Mouse (Mus musculus) CH12.LX (cell line): ENCODE results near the gene Mrpl48. TPM values are rescaled to one million over a fixed set of nuclear protein-coding genes. Genes with fewer than 3 reads are reported as not detected.
A peak's percentile ranks its signal among the peaks of the same experiment; 100 is the strongest.

Experiments
- DNase-seq: peaks from one replicate; pipeline ENCODE4 v3.0.0-alpha.2; 2013; ENCODE audit errors: extremely low read depth
- H3K27ac ChIP-seq: 2 replicates; pipeline ENCODE4 v1.5.1; 2012; ENCODE audit warnings: low read depth, mild to moderate bottlenecking, control low read depth, moderate library complexity; ENCODE audit not compliant: insufficient read depth
- H3K27me3 ChIP-seq: replicated peaks from 2 replicates; pipeline ENCODE3; 2012; ENCODE audit warnings: inconsistent platforms
- H3K36me3 ChIP-seq, 2 experiments: replicated peaks in 1 of 2; 2 replicates each; pipeline versions ENCODE3 to v1.6.1; 2012; ENCODE audit warnings: inconsistent platforms in 1 of 2, low read length in 1 of 2, mild to moderate bottlenecking in 1 of 2, mixed read lengths in 1 of 2, moderate library complexity in 1 of 2; ENCODE audit not compliant: control insufficient read depth in 1 of 2, insufficient read depth in 1 of 2
- H3K4me1 ChIP-seq, 2 experiments: 2 replicates each; pipeline ENCODE4 v1.6.1; 2012; ENCODE audit warnings: inconsistent platforms in 1 of 2, moderate library complexity in 1 of 2; ENCODE audit not compliant: insufficient read depth in 2 of 2, control insufficient read depth in 1 of 2
- H3K4me2 ChIP-seq: 2 replicates; pipeline ENCODE4 v1.6.1; 2012; ENCODE audit warnings: low read depth, mild to moderate bottlenecking, control low read depth; ENCODE audit not compliant: poor library complexity, insufficient read depth, severe bottlenecking
- H3K4me3 ChIP-seq, 3 experiments: fragments of 150-350 bp in 1 of 3; sonication (generic) in 1 of 3; replicated peaks in 1 of 3; 2 replicates each; pipeline versions ENCODE3 to v1.5.1; 2011 to 2012; ENCODE audit warnings: low read depth in 2 of 3, low read length in 2 of 3, mild to moderate bottlenecking in 2 of 3, moderate library complexity in 2 of 3, control low read depth in 1 of 3, improper control_type of control experiment in 1 of 3, inconsistent platforms in 1 of 3, mixed read lengths in 1 of 3; ENCODE audit not compliant: poor library complexity in 1 of 3
- H3K79me2 ChIP-seq: replicated peaks from 2 replicates; pipeline ENCODE4 v1.6.1; 2012; ENCODE audit warnings: mild to moderate bottlenecking, moderate library complexity; ENCODE audit not compliant: control insufficient read depth, poor library complexity, insufficient read depth, severe bottlenecking; ENCODE audit errors: extremely low read depth
- H3K9ac ChIP-seq: 2 replicates; pipeline ENCODE4 v1.6.1; 2012; ENCODE audit warnings: low read depth, mild to moderate bottlenecking, control low read depth, moderate library complexity; ENCODE audit not compliant: insufficient read depth
- H3K9me3 ChIP-seq: replicated peaks from 2 replicates; pipeline ENCODE3; 2012; ENCODE audit warnings: low read length, inconsistent platforms, mixed read lengths
- CHD1 ChIP-seq: IDR thresholded peaks from 2 replicates; pipeline ENCODE4 v1.6.1; 2012; ENCODE audit warnings: low read depth, low read length, improper control_type of control experiment, inconsistent platforms
- CTCF ChIP-seq, 2 experiments: IDR thresholded peaks in 1 of 2; conservative IDR thresholded peaks in 1 of 2; 2 replicates each; pipeline ENCODE4 v1.5.1; 2011 to 2012; ENCODE audit warnings: low read depth in 2 of 2, low read length in 2 of 2, improper control_type of control experiment in 1 of 2, inconsistent platforms in 1 of 2, mild to moderate bottlenecking in 1 of 2, moderate library complexity in 1 of 2
- E2F4 ChIP-seq: IDR thresholded peaks from 2 replicates; pipeline ENCODE4 v1.6.1; 2011; ENCODE audit warnings: low read depth, low read length, improper control_type of control experiment; ENCODE audit not compliant: insufficient replicate concordance
- ETS1 ChIP-seq: conservative IDR thresholded peaks from 2 replicates; pipeline ENCODE4 v1.6.1; 2012; ENCODE audit warnings: low read depth, mild to moderate bottlenecking, inconsistent platforms, low read length, improper control_type of control experiment, moderate library complexity
- HCFC1 ChIP-seq: IDR thresholded peaks from 2 replicates; pipeline ENCODE4 v1.6.1; 2012; ENCODE audit warnings: low read depth, mild to moderate bottlenecking, inconsistent platforms, low read length, improper control_type of control experiment
- KAT2A ChIP-seq: IDR thresholded peaks from 2 replicates; pipeline ENCODE4 v1.6.1; 2012; ENCODE audit warnings: low read length, improper control_type of control experiment, inconsistent platforms; ENCODE audit not compliant: insufficient replicate concordance
- MAFK ChIP-seq: IDR thresholded peaks from 2 replicates; pipeline ENCODE4 v1.6.1; 2011; ENCODE audit warnings: low read length, improper control_type of control experiment; ENCODE audit not compliant: insufficient replicate concordance
- MAZ ChIP-seq: IDR thresholded peaks from 2 replicates; pipeline ENCODE4 v1.6.1; 2012; ENCODE audit warnings: low read depth, mild to moderate bottlenecking, inconsistent platforms, low read length, improper control_type of control experiment, moderate library complexity
- MEF2A ChIP-seq: IDR thresholded peaks from 2 replicates; pipeline ENCODE4 v1.6.1; 2014; ENCODE audit warnings: low read depth, mild to moderate bottlenecking, inconsistent platforms, low read length, improper control_type of control experiment, borderline replicate concordance
- MYC ChIP-seq: IDR thresholded peaks from 2 replicates; pipeline ENCODE4 v1.6.1; 2011; ENCODE audit warnings: low read depth, mild to moderate bottlenecking, improper control_type of control experiment, low read length
- PAX5 ChIP-seq: IDR thresholded peaks from 2 replicates; pipeline ENCODE4 v1.6.1; 2012; ENCODE audit warnings: low read length, inconsistent platforms, mixed read lengths
- RAD21 ChIP-seq: IDR thresholded peaks from 2 replicates; pipeline ENCODE4 v1.6.1; 2011; ENCODE audit warnings: low read depth, mild to moderate bottlenecking, low read length, improper control_type of control experiment, moderate library complexity
- SMC3 ChIP-seq: IDR thresholded peaks from 2 replicates; pipeline ENCODE4 v1.6.1; 2011; ENCODE audit warnings: low read depth, low read length, improper control_type of control experiment
- TBP ChIP-seq: conservative IDR thresholded peaks from 2 replicates; pipeline ENCODE4 v1.6.1; 2011; ENCODE audit warnings: low read depth, low read length, improper control_type of control experiment
- TCF12 ChIP-seq: IDR thresholded peaks from 2 replicates; pipeline ENCODE4 v1.6.1; 2014; ENCODE audit warnings: low read depth, mild to moderate bottlenecking, inconsistent platforms, low read length, improper control_type of control experiment
- USF1 ChIP-seq: IDR thresholded peaks from 2 replicates; pipeline ENCODE4 v1.6.1; 2014; ENCODE audit warnings: low read depth, mild to moderate bottlenecking, inconsistent platforms, low read length, improper control_type of control experiment
- USF2 ChIP-seq: conservative IDR thresholded peaks from 2 replicates; pipeline ENCODE4 v1.6.1; 2011; ENCODE audit warnings: low read depth, low read length, improper control_type of control experiment
- dilution Hi-C: fragments of 300-500 bp; cut with MboI; formaldehyde crosslinking; loops from 2 replicates; pipeline ENCODE4 v1.14.3; 2020; ENCODE audit warnings: low sequenced_read_pairs; ENCODE audit not compliant: extremely low pct_unique_long_range_greater_than_20kb, extremely low pct_ligation_motif_present
- in situ Hi-C: fragments of 300-500 bp; cut with MboI; formaldehyde crosslinking; loops from 3 replicates; pipeline ENCODE4 v1.14.3; 2019; ENCODE audit warnings: low sequenced_read_pairs, low pct_ligation_motif_present, low pct_unique_long_range_greater_than_20kb, mixed read lengths
- polyA plus RNA-seq: library from polyadenylated mRNA; unstranded; fragments of >175 nt; gene quantifications from 2 replicates; pipeline ENCODE4 v1.2.1, GENCODE M21; 2012; ENCODE audit warnings: low read depth; ENCODE audit not compliant: insufficient read length
- total RNA-seq, 2 experiments: library from RNA; depleted of rRNA; stranded (reverse); fragments of 300-350 nt in 1 of 2; fragments of >200 nt in 1 of 2; gene quantifications; 2 replicates each; pipeline ENCODE4 v1.2.3; 2012 to 2014

The Mrpl48 gene
- total and polyA plus RNA-seq, 3 experiments: 39.1 to 99.4 (median 98.5) TPM

DNA sequence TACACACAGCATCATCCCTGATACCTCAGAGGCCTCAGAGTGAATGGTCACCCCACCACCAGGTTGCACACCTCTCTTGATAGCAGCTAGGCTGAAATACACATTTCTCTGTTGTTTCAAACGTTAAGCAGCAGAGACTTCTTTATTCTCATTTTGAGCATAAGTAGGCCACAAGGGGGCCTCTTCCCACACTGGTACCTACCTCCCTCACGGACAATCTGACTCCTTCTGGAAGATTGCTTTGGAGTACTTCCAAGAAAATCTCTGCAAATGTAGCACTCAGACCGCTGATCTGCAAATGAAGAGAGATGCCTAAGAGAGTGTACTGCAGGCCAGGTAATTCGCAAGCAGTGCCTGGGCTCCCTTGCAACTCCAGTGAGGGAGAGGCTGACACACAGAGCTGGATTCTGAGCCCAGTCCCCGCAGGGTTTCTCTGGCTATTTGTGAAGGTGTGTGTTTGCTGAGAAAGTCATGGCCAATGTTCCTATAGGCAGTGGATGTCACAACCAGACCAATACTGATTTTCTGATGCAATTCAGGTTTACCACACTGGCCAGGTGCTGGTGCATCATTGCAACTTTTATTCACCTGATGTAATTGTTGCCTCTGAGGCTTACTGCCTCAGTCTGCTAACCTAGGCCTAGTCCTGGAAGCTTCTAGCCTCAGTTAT lies 57.6 kb downstream of the Mrpl48 start:
- H3K4me2 ChIP-seq: no peak overlapping the region
- dilution Hi-C loops: no loop called here
- no peak for TF ChIP-seq KAT2A
- no peak for TF ChIP-seq USF2
- peak; percentile 49 for TF ChIP-seq SMC3
- TF ChIP-seq CTCF (conservative IDR thresholded peaks at IDR 0.05 in 1 of 2, IDR thresholded peaks at IDR 0.05 in 1 of 2; ENCODE audit: low read depth in 2 of 2, low read length in 2 of 2): peak in 1 of 2 experiments; percentile 41; a peak in 2 of 4 replicates
- no peak for TF ChIP-seq ETS1
- no peak for TF ChIP-seq E2F4
- peak; percentile 13 for TF ChIP-seq RAD21
- TF ChIP-seq MAZ: no peak
- TF ChIP-seq, all 38 proteins: peak for 3
- H3K27me3 ChIP-seq: no peaks in the 10 kb centered on the region
- H3K9me3 ChIP-seq: no peaks in the 10 kb centered on the region
- H3K36me3 ChIP-seq: peaks cover 11 to 80% of the 10 kb centered on the region in 2 experiments
- no peaks in the 10 kb centered on the region for H3K4me1 ChIP-seq
- H3K4me3 ChIP-seq: no peak overlapping the region
- H3K27ac ChIP-seq: no peak overlapping the region
- in situ Hi-C loops: no loop called here
- no peaks in the 10 kb centered on the region for H3K79me2 ChIP-seq
- DNase-seq: no peak
- no peak overlapping the region for H3K9ac ChIP-seq

DNA sequence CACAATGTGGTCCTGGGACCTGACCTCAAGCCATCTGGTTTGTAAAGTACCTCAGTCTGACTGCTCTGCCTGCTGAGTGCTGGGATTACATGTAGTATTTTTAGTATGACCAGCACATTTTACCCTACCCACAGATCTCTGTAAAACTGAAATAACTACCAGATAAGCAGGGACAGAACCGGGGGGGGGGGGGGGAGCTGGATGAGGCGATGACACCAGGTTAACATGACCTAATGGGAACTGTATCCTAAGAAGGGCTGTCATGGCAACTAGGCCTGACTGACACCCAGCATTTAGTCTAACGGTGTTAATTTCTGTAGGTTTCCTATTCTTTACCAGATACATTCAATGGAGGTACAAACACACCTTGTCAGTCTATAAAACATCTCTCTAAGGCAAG lies 58.3 kb downstream of the Mrpl48 start:
- H3K4me2 ChIP-seq: no peak overlapping the region
- peaks cover 11 to 81% of the 10 kb centered on the region in 2 experiments for H3K36me3 ChIP-seq
- DNase-seq: no peak
- no peaks in the 10 kb centered on the region for H3K27me3 ChIP-seq
- TF ChIP-seq TCF12 (no peak), TBP (no peak), USF2 (no peak), MYC (no peak), MEF2A (no peak), USF1 (no peak), PAX5 (no peak), KAT2A (no peak), ETS1 (no peak), CHD1 (no peak), MAFK (no peak), HCFC1 (no peak)
- no peaks in the 10 kb centered on the region for H3K4me1 ChIP-seq
- dilution Hi-C loops (no loop called here), in situ Hi-C loops (no loop called here)
- H3K79me2 ChIP-seq: no peaks in the 10 kb centered on the region
- no peak overlapping the region for H3K27ac ChIP-seq
- H3K9ac ChIP-seq: no peak overlapping the region
- no peaks in the 10 kb centered on the region for H3K9me3 ChIP-seq
- no peak overlapping the region for H3K4me3 ChIP-seq
